Mouse (Mus musculus): ENCODE measurements around the gene Npcd.
"Not testable (repeated sequence)": the region's sequence is repeated elsewhere in the genome, so short reads cannot be mapped to it uniquely, and the experiment has no call there.

The Npcd gene

DNA sequence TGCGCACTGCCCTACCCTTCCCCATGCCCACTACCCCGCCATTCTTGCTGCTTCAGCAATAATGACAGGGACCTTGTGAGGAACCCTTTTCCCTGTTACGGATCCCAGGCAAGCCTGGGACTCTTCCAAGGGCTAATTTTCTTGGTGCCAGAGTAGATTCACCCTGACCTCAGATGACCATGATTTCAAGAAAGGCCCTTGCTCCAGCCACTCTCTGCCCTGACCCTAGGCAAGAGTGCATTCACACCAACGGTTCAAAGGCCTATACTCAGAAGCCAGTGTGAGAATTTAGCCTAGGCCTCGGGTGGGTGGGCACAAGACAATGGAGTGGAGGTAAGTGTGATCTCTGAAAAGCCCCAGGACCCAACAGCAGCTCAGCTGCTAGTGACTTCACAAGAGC lies 4.6 kb downstream of the Npcd start:
- no peak for DNase-seq

- peak; percentile 21 to 55 for DNase-seq
These were observed 5.5 kb downstream of the Npcd start for GRCm38 (mm10) chr15:79828366-79829035.

GRCm38 (mm10) chr15:79827778-79828210 lies 6.2 kb downstream of the Npcd start:
- DNase-seq: peak in 1 of 2 experiments; percentile 45

DNA sequence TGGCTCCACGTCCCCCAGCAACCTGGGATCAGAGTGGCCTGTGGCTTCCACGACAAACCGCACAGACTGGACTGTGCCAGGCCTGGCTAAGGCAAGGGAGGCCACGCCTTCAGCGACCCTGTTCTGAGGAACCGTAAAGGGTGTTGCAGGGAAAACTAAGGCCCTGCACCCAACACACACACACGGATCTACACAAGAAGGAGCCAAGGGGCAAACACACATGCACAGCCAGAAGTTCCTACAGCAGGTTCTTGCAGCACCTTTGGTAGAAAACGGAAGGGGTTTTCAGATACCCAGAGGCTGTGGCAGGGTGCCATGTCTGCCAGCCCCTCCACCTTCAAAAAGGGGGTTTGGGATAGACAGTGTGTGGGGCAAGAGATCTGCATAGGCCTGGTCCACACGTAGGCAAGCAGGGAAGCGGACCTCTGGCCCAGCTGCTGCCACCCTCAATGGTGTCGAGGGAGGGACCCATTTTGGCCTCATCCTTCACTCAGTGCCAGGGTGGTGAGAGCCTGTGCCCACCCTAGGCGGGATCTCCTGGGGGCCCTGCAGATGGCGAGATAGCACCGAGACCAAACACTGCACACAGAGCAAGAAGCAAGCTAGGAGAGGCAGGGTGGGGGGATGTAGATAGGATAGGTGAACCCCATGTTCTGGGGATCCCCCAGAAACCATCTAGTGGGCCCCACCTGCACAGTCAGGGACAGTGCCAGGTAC lies 6.8 kb downstream of the Npcd start:
- no peak for DNase-seq

- no peak for DNase-seq
These were observed 7.7 kb downstream of the Npcd start for GRCm38 (mm10) chr15:79826221-79826935.

DNA sequence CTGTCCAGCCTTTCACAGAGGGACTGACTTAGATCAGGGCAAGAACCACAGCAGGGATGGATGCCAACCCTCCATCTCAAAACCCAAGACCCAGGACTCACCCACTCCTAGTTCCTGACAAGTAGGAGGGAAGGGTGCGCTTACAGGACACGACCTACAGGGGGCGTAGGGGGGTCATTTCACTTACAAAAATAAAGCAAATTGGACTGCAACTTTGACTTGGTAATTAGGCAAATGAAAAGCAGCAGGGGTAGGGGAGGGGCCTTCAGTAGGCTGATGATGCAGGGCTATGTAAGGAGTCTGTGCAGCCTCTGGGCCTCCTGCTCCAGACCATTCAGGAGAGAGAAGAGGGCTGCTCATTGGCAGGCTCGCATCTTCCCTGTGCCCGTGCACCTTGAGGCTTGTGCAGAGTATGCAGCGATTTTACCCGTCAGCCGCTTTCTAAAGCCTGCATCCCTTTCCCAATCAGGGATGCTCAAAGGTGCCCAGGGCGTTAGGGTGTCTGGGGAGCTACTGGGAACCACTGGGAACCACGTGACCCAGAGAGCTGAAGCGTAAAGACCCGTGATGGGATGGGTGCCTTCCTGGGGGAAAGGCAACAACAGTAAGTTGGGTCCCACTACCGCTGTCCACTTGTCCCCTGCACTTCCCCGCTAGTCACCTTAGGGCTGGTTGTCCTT lies 8.8 kb downstream of the Npcd start:
- no peak for DNase-seq

DNA sequence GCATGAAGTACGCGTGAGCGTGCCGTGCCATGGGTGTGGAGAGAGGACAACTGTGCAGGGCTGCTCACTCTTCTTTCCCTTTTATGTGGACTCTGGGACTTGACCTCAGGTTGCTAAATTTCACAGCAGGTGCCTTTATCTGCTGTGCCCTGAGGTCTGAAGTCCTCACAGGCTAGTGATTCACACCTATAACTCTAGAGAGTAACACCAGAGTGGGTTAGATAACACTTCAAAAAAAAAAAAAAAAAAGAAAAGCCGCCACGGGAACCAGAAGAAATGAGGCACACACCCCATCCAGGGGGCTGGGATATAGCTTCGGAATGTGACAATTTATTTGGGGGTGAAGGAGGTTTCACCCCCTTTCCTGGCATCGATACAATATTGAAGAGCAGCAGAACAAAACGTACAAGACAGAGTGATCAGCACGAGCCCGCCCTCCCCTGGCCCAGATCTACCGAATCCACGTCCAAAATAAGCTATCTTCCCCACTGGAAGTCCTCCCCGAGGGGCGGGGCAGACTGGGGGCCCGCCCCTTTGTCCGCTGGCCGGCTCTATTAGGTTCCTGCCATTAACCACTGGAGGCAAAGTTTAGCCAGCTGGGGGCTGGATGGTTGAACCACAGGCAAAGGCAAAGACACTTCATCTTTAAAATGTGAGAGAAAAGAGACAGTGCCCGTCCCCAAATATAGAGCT lies 10.3 kb downstream of the Npcd start:
- peak; percentile 56 to 79 for DNase-seq

DNA sequence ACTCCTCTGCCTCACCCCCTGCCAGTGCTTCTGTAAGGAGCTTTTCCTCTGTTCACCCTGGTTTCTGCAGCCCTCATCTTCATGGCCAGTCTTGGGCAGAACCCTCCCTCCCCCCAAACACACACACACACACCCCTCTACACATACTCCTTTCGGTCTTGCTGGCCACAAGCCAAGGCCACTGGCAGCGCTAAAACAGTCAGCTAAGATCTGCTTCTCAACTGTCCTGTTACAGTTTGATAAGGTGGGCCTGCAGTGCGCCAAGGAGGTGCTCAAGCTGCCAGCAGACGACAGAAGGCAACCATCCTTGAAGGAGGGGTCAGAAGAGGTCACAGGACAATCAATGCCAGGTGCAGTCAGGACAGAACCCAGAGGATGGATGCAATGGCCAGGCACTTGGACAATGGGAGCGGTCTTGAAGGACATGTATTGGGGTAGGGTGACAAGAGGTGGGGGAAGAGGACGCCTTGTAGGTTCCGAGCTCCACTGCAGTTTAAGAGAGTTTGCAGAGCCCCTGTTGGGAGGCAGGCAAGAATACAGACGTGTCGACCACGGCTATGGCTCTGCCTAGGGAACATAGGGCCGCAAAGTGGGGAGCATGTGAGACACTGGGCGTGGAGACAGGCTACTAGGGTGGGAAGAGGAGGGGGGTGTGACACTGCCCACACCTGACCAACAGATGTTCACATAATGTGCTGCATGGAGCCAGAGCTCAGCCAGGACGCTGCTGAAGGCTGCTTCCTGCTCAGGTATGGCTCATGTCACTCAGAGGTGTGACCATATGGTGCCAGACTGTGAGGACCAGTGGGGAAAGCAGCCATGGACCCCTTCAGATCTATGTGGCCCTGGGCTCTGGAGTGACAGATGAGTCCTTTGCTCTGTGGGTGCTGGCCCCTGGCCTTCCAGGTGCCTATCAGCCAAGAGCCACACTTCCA lies 11.5 kb downstream of the Npcd start:
- no peak for DNase-seq

DNA sequence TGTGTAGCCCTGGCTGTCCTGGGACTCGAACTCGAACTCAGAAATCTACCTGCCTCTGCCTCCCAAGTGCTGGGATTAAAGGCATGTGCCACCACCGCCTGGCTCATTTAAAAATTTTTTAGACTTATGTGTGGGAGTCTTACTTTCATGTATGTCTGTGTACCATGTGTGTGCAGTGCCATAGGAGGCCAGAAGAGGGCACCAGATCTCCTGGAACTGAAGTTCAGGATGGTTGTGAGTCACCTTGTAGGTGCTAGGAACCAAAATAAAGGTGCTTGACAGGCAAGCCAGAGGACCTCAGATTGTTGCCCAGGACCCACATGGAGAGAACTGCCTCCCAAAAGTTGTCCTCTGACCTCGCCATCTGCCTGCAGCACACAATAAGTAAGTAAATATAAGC lies 15.7 kb downstream of the Npcd start:
- DNase-seq: no peak

GRCm38 (mm10) chr15:79813666-79814258 lies 20.3 kb downstream of the Npcd start:
- no peak for DNase-seq

- DNase-seq: not testable (repeated sequence)
These were observed 21.2 kb downstream of the Npcd start for GRCm38 (mm10) chr15:79812840-79813239.

DNA sequence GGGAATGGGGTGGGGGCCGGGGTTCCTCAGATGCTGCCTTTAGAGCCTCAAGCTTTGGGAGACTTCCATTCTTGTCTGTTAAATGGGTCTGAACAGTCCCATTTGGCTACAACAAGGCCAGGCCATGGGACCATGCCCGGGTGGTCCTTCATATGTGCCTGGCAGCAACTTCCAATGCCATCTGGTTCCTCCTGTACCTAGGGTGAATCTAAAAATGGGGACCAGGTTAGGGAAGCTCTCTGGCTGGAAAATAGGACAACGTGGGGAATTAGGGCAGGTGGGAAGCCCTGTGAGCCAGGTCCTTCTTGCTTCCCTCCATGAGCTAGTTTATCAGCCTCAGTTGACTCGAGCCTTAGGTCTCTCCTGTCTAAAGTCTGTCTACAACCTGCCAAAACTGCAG lies 23.0 kb downstream of the Npcd start:
- DNase-seq: no peak

- no peak for DNase-seq
These were observed 24.0 kb downstream of the Npcd start for GRCm38 (mm10) chr15:79810061-79810460.

DNA sequence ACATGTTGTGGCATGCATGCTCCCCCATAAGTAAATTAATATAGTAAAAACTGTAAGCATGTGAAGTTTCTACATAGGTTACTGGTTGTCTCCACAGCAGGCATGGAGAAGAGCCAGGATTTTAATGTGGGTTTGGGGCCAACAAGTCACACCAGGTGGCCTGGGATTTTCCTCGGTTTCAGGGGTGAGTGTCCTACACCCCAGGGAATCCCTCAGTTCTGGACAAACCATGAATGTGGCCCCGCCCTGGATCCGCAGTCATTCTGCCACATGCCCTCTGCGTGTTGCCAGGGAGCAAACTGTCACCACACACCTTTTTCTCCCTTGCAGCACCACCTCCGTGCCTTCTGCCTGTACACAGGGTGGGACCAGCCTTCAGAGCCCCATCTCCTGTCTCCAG lies 25.4 kb downstream of the Npcd start:
- no peak for DNase-seq

GRCm38 (mm10) chr15:79808114-79808513 lies 25.9 kb downstream of the Npcd start:
- peak in 1 of 2 experiments; percentile 68 for DNase-seq

GRCm38 (mm10) chr15:79807050-79807449 lies 27.0 kb downstream of the Npcd start:
- DNase-seq: no peak

DNA sequence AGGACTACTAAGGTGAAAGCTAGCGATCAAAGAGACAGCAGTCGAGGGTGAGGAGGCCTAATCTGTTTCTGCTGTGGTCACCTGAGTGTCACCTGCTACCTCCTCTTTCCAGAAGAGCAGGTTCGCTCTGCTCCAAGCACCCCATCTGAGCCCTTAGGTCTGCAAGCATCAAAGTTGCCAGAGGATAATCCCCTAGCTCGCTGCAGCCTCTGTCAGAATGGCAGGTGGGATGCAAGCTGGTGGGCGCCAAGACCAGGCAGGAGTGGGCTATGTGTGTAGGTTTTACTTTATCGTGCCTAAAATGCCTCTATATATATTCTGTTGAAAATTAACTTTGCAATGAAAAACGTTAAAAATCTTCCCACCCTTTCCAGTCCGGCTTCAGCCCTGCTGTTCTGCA lies 28.8 kb downstream of the Npcd start:
- DNase-seq: no peak

DNA sequence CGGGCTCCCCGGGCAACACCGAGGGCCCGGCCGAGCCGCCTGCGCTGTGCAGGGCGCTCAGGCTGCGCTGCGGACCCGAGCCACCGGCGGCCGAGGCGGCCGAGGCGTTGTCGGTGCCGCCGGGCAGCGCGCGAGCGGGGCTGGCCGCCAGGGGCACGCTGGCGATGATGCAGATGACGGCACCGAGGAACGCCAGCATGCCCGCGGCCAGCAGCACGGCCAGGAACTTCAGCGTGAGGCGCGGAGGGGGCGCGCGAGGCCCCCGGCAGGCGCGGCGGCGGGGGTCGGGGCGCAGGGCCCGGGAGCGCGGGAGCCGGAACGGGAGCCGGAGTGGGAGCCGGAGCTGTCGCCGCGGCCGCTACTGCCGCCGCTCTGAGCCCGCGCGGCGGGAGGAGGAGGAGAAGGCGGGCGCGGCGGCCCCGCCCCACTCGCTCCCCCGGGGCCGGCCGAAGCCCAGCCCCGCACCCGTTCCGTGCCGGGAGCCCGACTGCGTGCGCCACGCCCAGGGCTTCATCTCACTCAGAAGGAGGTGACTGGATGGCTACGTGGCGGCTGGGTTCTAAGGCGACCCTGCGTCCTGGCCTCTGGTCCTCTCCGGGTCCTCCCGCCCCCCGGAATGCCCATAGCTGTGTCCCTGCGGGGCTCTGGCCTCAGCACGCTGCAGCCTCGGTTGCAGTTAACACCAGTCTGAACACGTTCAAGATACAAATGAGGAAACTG lies 29.5 kb downstream of the Npcd start, which contains the start of gene Nptxr:
Gene Nptxr (minus strand): TSS at position 415 of the 720 bp plus-strand sequence.
- DNase-seq: peak; percentile 25 to 61

GRCm38 (mm10) chr15:79803533-79804351 lies 30.3 kb downstream of the Npcd start:
- DNase-seq: no peak
